Mouse (Mus musculus) ES-Bruce4 (cell line): ENCODE measurements around the gene Gab2.

Source experiments
- CTCF ChIP-seq: IDR thresholded peaks from one replicate; pipeline ENCODE4 v1.8.1; 2011; ENCODE audit warnings: low read depth, low read length
- EP300 ChIP-seq: IDR thresholded peaks from 2 replicates; pipeline ENCODE4 v1.6.1; 2011; ENCODE audit warnings: low read depth, low read length; ENCODE audit not compliant: insufficient read depth
- POLR2A ChIP-seq: IDR thresholded peaks from one replicate; pipeline ENCODE4 v1.8.1; 2011; ENCODE audit warnings: low read length; ENCODE audit not compliant: insufficient read depth

DNA sequence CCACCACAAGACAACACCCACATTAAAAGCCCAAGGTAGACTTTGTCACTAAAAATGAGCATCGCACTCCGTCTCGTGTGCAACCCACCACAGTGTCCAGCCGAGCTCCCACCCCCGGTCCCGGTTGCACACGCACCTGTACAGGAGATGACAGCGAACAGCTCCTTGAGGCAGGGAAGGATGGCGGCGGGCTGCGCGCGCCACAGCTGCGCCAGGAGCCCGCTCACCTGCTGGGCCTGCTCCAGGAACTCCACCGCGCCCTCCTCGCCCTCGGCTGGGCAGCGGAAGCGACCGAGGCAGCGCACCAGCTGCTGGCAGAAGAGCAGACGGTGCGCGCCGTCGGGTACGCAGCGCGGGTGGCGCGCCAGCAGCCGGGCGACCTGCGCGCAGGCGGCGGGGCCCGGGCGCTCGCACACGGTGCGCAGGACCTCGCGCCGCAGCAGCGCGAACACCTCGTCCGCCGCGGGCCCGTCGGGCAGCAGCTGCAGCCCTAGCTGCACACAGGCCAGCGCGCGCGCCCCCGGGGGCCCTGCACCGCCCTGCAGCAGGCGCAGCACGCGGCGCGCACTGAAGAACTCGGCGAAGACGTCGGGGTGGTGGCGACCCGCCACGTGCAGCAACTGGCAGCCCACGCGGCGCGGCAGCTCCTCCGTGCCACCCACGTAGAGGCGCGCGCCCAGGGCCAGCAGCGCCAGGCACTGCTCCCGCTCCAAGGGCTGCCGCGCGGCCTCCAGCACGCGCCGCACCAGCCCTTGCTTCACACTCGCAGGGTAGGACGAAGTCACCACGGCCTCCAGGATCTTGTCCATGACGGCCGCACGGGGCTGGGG lies 244.0 kb downstream of the Gab2 start:
- TF ChIP-seq EP300 (no peak), POLR2A (no peak), CTCF (no peak)
